Mouse (Mus musculus): ENCODE data around the gene Amotl2.
"Not testable (repeated sequence)": the region's sequence is repeated elsewhere in the genome, so short reads cannot be mapped to it uniquely, and the experiment has no call there.

Gene Amotl2

DNA sequence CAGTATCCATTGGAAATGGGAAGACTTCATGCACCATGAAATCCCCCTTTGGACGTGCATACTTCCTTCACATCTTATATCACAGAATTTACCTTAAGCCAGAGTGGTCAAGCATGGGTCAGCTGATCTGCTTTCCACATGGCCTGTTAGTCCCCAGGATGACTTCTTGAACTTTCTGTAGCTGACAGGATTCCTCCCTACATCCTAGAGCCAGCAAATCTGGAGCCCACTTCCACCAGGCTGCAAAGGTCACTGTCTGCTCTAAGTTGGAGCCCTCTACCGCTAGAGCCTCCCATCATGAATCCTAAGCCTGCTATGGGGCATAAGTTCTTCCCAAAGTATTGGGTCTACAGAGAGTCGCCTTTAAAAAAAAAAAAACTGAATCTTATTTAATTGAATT, 18.8 kb downstream of the Amotl2 start:
- no peak for DNase-seq

DNA sequence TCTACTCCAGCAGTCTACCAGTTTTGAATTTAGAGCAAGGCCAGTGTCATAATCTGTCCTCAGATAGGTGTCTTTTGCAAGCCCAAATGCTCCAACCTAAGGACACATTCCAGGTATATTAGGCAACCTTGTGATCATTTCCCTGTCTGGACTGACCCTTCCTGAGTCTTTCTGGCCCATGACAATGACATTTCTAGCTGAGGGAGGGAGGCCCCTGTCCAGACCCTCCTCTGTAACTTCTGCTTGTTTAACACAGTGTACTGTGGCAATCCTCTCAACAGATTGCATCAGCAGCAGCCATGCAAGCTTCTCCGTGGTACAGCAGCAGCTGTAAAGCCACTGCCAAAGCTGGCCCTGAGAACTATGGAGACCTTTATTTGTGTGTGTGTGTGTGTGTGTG, 19.5 kb downstream of the Amotl2 start:
- DNase-seq = no peak

DNA sequence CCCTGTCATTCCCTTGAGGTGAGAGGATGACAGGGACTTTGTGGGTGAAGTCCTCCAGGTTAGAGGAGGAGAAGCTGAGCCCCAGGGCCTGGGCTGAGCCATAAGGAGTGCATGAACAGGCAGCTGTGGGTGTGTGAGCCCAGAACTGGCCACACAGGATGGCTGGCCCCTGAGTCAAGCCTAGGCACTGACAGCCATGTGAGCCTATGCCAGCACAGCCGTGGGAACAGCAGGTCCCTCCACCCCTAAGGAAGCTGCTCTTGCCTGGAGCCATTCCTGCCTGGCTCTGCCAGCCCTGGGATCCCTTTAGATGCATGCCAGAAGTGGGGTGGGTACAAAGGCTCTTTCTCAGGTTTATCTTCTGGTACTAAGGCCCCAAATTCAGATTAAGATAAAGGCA, 20.9 kb downstream of the Amotl2 start:
- no peak for DNase-seq

DNA sequence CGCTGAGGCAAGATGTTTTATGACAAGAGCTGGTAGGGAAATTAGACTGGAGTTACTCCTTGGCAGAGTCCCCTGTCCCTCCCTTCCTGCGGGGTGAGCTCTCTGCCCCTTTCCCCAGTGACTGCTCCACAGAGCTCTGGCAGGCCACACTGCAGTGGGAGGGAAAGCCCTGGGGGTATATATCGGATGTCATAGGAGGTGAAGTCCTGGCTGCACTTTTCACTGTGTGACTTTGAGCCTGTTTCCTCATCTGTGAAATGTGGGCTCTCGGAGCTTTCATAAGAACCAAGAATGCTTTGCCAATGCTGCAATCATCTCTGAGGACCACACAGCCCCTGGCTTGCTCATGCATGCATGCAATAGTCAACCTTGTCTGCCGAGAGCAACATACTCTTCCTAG, 30.3 kb downstream of the Amotl2 start:
- DNase-seq = no peak

DNA sequence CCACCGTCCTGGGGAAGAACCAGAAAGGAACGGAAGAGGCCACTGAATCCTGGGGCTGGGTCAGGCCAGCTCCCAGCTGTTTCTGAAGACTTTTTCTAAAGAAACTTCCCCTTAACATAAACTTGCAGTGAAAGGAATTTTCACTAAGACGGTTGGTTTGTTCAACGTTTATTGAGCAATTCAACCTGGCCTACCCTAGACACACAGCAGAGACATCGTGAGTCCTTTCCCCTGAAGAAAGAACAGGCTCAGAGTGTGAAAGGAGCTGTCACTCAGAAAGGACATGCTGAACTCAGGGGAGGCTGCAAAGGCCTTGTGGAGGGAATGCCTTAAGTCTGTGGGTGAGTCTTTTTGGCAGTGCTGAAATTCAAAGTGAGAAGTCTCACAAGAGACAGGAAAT, 31.4 kb downstream of the Amotl2 start:
- no peak for DNase-seq

DNA sequence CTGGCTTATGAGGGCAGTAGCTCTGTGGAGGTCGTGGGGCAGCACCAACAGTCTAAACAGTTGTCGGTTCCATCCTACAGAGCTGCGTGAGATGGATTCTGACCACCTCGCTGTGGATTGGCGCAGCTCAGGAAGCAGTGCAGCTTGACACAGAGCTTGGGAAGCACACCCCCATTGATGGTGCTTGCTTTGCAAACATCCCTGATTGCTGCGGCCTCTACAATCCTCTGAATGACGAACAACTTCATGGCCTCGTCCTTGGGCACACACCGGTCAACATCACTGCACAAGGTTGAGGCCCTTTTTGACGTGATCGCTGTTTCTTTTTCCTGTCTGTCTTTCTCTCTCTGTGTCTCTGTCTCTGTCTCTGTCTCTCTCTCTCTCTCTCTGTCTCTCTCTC, 32.7 kb downstream of the Amotl2 start:
- DNase-seq = no peak

DNA sequence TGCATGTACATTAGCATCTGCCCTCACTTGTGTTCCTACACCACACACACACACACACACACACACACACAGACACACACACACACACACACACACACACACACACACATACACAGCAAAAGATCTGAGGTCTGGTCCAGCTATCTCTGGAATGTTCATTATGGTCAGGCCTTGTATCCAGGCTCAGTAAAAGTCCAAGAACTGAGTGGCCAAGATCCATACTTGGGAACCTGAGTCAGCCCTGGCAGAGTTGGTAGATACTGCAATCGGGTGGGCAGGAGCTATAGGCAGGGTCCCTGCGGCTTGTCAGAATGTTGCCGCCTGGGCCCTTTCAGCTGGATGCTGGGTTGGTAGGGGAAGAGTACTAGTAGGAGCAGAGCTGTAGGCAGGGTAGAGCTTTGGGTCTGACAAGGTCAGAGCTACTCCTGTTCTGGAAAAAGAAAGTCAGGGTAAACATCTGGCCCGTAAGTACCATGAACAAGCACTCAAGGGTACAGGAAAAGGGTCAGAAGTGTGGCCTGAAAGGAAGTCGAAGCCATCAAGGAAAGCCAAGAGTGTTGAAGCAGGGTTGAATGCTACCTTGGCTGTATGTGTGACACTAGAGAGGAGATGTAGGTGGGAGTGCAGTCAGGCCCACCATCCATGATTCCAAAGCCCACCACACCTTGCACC, 35.3 kb downstream of the Amotl2 start:
- no peak for DNase-seq

DNA sequence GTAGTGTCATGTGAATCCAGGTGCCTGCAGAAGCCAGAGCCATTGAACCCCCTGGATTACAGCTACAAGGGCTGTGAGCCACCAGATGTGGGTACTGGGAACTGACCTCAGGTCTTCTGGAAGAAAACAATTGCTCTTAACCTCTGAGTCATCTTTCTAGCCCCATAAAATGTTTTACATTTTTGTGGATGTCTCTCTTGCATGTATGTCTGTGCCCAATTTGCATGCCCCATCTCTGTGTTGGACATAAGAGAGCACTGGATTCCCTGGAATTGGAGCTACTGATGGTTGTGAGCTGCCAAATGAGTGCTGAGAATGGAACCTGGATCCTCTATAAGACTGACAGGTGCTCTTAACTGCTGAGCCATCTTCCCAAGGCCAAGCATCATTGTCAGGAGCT, 36.8 kb downstream of the Amotl2 start:
- DNase-seq = no peak

DNA sequence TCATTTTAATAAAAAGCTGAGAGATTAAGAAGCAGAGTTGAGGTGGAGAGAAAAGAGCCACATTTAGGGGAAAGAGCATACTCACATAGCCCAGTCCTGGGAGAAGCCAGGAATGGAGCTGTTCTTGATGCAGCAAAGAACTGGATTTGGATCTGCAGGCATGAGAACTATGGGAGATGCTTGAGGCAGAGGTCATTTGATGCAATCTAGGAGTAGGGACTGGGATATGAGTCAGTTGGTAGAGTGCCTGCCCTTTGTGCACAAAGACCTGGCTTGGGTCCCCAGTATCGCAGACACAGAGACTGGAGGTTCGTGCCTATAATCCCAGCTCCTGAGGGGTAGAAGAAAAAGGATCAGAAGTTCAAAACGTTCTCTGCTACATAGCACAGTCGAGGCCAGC, 38.7 kb downstream of the Amotl2 start:
- DNase-seq = no peak

DNA sequence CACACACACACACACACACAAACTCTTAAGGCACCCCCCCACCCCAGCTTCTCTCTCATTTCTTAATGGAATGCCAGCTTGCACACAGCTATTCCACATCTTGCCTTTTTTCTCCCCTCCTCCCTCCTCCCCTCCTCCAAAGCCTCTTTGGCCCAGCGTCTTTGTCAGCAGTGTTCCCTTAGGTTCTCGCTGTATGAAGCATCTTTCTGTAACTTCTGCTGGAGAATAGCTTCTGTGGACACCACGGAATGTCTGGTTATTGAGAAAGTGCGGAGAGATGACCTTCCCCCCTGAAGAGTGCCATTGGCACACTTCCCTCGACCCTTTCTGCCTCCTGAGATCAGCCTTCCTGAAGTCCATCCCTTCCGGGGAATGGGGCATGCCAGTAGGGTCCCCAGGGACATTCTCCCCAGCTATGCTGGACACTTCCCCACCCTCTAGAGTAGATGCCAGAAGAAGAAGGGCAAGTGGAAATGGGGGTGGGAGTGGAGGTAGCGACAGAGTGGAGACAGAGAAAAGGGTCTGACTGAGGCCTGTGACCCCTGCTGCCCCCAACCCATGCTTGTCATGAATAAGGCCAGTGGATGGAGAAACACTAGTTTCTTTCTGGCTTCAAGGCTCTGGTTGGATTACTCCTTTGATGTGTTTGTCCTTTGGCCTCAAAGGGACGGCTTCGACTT, 39.3 kb downstream of the Amotl2 start:
- no peak for DNase-seq

DNA sequence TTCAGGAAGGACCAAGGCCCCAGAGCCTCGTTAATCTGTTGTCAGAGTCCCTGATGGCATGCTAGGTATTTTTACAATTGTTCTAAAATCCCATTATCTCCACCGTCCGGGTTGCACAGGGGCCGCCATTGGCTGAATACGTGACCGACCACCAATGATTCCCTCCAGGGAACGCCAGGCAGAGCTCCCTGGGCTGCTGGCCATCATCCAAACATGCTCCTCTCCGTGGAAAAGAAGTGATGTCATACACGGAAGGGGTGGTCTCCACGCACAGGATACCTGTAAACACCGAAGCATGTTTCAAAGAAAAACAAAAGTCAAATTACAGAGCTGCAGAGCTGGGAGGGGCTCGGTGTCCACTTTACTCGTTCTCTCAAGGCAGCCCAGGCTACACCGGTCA, 39.9 kb downstream of the Amotl2 start:
- DNase-seq = no peak

DNA sequence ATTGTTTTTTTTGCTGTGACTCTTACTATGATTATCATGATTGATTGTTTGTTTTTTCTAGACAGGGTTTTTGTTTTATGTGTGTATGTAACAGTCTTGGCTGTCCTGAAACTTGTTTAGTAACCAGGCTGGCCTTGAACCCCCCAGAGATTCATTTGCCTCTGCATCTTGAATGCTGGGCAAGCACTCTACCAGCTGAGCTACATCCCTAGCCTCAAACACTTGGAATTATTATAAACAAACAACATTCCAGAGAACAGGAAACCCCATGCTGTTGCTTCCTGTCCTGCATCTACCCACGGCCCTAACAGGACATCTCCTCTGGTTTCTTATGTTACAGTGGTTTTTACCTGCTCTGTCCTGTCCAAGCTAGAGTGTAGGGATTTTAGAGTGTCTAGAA, 42.4 kb downstream of the Amotl2 start:
- DNase-seq = no peak

DNA sequence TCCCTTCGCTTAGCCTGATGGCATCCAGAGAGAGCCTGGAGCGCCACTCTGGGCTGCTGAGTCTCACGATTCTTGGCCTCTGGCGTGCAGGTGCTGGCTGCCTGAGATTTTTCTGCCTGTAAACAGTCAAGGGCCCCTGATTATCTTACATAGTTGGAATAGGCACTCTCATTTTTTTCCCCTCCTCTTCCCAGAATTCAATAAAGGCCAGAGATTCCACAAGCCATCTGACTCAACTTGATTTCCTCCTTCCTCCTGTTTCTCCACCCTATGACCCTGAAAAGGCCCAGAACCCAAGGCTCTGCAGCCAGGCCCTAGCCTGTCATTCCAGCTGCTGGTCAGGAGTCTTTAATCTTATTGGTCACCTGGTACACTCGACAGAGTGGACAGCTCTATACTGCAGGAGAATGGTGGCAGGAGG, 43.1 kb downstream of the Amotl2 start:
- no peak for DNase-seq

DNA sequence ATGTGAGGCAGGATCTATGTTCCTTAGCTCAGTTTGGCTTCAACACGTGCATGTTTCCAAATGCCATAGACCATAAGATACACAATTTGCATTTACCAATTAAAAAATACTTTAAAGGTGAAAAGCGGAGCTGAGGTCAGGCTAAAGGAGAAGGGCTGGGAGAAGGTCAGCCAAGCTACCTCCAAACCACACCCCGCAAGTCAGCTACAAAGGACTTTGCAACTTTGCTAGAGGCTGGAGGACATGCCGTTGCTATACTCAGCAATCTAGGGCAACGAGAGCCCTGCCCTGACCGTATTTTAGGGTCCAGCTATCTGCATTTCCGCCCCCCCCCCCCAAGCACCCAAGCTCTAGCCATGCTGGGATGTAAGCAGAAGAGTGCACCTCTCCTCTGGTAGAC, 45.1 kb downstream of the Amotl2 start:
- no peak for DNase-seq

DNA sequence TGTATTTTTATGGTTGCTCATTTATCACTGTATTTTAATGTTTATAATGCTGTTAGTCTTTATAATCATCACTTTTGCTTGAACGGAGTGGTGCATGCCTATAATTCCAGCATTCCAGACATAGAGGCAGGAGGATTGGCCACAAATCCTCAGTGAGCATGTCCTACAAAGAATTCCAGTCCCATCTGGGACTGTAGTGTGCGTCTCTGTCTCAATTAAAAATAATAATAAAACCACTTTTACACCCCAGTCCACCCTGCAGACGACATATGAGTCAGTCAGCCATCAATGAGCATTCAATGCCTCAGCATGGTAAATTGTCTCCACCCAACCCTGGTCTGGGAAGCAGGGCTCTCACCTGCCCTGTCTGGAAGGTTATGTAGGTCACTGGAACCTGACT, 46.4 kb downstream of the Amotl2 start:
- no peak for DNase-seq

DNA sequence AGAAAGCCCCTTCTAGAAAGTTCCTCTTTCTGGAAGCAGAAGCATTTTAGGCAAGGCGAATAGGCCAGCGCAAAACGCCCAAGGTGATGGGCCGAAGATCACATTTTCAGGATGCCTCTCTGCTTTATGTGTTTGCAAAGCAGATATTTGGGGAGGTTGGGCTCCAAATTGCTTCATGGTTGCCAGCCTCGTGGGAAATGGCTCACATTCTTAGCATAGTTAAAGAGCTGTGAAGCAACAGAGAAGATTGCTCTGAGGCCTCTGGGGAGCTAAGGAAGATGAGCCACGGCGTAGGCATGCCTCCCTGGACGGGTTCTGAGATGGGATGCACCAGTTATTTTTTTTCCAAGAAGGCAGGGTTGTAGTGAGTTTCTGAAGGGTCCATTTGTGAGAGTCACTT, 47.0 kb downstream of the Amotl2 start:
- DNase-seq = no peak

DNA sequence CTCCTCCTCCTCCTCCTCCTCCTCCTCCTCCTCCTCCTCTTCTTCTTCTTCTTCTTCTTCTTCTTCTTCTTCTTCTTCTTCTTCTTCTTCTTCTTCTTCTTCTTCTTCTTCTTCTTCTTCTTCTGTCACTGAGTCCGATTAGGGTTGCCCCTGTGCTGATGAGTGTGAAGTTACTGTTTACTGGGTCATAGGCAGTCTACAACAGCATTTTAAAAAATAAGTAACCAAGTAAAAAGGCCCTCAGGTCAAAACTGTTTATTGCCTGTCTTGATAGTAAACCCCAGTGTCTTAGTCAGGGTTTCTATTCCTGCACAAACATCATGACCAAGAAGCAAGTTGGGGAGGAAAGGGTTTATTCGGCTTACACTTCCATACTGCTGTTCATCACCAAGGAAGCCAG, 48.1 kb downstream of the Amotl2 start:
- not testable (repeated sequence) for DNase-seq

DNA sequence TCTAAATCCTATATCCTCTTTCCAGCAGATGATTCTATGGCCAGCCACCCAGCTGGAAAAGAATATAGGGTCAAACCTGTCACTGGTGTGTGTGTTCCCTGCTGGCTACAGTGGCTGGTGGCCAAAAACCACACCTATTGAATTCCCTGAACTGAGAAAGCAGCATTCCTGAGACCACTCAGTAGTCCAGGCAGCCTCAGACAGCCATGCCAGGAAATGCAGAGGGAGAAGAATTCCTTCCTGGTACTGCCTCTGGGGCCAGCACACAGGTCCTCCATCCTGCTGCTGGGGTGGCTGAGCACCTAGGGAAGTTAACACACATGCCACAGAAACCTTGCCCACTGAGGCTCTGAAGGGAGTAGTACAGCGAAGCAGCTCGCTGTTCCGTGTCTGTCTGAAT, 50.3 kb downstream of the Amotl2 start:
- DNase-seq = no peak

DNA sequence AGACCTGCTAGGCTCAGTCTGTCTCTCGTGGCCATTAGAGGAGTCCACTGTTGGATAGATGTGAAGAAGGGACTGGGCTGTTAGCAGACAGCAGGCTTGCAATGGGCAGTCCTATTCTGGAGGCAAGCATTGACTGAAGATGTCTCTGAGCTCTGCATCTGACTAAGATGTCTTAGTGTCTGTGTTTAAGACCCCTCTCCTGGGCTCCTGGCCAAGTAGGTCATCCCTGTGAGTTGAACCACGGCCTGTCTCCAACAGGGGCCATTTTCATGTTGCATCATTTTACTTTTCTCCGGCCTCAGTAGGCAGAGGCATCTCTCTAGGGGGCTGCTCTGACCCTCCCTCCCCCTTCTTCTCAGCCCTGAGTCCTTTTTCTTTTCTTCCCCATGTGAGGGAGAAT, 52.8 kb downstream of the Amotl2 start:
- no peak for DNase-seq

DNA sequence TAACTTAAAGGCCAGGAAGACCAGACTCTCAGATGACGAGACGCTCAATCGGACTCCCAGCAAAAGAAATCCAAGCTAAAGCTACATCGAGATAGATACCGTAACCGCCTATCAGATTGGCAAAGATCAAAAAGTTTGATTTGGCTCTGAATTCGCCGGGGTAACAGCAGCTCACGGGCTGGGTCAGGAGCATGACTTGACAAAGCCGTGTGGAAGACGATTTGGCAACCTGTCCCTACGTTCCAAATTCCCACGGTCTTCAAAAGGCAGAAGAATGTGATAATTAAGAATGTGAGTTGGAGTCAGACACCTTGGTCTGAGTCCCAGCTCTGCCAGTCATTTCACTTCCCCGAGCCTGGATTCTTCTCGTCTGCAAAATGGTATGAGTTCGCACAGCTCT, 53.7 kb downstream of the Amotl2 start:
- no peak for DNase-seq

DNA sequence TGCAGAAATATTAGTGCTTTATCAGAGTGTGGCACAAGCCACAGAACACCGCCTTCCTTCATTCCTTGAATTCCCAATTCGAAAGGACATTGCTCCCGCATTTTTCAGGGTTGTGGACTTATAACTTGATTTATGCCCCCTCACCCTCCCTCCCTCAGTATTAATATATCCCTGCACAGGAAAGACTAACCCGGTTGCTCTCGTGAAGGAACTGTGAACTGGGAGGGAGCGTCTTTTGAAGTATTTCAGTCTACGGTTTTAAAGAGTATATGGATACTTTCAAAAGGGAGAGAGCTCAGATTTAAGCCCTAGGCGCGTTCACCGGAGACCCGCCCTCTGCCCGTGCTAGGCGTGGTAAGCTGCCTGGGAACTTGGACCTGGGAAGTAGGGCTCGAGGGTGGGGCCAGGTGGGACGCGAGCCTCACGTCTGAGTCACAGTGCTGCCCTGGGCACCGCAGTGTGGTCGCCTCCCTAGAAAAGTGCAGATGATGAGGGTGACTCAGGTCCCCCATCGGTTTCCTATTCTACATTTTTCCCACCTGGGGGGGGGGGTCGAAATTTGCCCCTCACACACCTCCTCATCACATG, 54.9 kb downstream of the Amotl2 start:
- DNase-seq = no peak

DNA sequence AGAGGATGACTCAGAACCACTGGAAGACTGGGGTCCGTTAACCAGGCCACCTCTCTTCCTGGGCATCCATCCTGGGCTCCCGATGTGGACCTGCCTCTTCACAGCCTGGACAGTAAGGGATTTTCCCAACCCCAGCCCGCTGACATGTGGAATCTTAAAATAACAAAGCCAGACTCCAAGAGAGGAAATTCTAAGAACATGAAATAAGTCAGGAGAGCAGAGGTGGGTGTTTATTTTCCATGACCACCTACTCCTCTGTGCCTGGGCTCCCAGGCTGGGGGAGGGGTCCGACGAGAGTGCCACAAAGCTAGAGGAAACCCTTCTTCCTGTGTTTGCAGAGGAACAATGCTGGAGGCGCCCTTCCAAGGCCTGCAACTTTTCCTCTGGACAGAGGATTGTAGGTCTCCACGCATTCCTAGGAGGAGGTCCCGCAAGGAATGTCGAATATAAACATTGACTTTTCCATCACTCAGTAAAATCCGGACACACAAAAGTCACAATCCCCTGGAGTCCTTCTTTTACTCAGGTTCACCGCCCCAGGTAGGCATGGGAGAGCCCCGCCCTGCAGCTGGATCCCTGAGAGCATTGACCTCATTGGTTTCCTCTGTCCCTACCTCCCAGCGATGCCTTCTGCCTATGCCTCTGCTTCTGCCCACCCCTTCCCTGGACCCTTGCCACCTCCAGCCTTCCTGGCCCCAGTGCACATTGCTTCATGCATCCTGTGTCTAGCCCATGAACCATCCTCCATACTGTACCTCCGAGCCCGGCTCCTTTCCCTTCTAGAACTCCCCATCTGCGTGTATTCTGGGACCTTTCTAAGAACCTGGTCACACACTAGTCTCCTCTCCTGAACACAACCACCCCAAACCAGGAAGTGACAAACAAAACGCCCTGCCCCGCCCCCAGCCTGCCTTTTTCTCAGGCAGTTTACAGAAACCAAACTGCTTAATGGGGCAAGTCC, 61.4 kb downstream of the Amotl2 start:
- DNase-seq = no peak

DNA sequence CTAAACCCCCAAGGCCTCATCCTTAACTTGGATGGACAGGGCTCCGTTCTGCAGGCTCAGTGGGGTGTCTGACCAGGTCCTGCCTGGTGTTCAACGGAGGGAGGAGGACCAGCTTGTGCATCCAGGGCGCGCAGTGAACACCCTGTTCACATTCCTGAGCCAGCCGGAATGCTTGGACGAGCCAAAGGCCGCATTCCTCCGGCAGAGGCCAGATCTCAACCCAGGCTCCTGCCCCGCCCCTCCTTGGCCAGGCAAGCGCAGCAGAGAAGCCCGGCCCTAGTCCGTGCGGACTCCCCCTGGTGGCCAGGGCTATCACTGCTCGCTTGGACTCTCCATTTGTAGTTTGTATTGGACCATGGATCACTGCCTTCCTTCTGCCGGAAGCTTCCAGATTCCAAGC, 63.0 kb downstream of the Amotl2 start:
- peak; percentile 64 to 69 for DNase-seq

Data from B cell, adult 2 months (primary cell).